Mouse (Mus musculus) T-cell, adult 2 months (primary cell): ENCODE measurements around the gene Mars2.

Experiments
- DNase-seq: peaks from one replicate; pipeline ENCODE4 v3.0.0; 2022; ENCODE audit warnings: low spot score

Mars2 gene

DNA sequence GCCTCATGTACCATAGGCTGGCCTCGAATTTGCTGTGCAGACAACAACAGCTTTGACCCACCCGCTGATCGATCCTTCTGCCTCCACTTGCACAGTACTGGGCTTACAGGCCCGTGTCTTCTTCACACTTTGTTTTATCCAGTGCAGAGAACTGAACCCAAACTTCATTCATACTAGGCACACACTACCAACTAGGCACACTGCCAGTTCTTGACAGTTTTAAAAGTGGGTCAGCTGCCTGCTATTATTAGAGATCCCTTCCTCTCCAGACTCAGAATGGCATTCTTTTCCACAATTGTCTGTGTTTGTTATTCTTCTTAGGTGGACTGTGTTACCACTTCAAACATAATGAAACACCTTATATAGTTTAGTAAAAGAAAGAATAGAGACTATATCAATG is 15.6 kb upstream of the Mars2 start:
- DNase-seq, result no peak

DNA sequence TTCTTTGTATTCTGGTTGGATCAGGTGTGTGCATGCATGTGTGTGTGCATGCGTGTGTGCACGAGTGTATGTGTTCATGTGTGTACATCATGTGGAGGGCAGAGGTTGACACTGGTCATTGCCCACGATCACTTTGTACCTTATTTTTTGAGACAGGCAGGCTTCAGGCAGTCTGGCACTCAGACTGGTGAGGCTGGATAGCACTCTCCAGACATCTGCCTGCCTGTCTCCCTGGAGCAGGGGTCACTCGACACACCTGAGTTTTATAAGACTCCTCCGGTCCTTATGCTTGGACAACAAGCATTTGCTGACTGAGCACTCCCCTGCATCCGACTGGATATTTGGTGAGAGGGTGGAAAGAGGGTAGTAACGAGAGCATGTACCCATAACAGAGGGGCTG is 14.0 kb upstream of the Mars2 start:
- DNase-seq, result no peak

DNA sequence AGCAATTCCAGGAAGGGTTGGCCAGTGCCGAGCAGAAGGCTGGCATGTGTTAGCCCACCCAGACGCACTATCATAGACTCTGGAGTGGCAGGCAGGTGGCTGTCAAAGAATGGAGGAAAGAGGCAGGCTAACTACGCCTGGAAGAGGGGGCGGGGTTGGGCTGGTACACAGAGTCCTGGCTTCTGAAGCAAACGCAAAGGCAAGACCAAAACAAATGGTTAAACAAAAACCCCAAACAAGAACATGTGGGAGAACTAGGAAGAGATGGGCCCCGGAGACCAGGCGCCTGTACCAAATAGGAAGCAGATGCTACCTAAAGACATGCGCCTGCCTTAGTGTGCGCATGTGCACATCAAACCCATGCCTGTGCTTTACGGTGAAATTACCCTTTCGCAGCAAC is 12.9 kb upstream of the Mars2 start:
- no peak for DNase-seq

DNA sequence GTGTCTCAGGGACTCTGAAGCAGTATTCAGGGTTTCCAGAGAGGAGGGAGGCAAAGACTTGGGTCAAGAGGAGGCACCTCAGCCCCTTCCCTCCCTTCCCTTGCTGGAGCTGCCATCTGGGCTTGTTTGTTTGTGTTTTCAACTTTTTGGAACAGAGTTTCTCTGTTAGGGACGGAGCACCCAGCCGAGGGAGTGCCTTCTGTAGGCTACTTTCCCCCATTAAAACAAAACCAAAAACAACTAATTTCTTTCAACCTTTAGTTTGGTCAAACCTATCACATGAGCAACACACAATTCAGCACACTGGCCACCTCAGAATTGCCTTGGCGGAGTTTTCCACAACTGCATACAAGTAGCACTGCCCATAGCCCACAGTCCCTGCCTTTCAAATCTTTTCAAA is 11.6 kb upstream of the Mars2 start:
- DNase-seq, result no peak

DNA sequence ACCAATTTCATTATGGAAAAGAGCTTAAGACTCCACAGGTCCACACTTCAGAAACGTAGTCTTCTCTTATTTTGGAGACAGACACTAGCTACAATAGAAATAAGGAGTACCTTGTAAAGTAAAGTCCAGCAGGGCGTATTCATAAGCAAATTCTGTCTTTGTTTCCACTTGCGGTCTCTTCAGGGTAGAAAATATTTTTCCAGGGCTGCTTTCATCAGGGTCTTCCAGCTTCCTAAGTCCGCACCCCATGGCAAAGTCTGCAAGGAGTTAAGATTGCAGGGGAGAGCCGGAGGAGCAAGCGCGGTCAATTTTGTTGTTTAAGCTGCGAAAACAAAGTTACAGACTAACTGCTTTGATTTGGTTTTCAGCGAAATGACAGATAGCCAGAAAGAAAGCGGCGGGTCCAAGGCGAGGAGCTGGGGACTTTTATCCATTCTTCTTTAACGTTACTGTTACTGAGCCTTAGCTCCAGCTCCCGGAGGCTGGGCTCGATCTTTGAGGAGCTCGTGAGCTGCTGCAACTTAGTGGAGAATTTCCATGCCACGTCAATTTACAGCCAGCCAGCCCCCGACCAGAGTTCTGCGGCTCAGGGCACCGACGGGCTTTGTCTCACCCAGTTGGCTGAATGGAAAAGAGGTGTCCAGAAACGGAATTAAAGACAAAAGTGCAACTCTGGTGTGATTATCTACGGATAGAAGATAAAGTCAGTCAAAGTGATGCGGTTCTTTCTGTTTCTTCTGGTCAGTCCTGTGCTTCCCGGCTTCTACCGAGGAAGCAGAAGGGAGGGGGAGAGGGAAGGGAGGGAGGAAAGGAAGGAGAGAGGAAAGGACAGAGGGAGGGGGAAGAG is 10.7 kb upstream of the Mars2 start, which contains the start of gene Rftn2:
Rftn2 (minus strand) TSS at position 772 of the 847 bp plus-strand sequence.
- DNase-seq, result no peak

DNA sequence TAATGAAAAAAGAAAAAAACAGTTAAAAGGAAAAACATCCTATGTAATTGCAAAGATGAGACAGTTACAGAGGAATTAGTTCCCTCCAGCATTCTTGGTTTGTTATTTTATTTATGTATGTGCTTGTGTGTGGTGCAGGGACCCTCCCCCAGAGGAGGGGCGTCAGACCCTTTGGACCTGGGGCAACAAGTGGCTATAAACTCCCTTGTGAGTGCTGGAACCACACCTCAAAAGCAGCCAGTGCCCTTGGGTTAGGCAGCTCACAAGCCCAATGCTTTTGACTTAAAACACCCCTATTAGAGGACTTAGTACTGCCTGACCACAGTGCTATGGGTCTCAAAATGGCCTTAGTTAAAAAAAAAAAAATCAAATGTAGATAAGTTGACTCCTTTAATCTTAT is 9.6 kb upstream of the Mars2 start:
- no peak for DNase-seq

DNA sequence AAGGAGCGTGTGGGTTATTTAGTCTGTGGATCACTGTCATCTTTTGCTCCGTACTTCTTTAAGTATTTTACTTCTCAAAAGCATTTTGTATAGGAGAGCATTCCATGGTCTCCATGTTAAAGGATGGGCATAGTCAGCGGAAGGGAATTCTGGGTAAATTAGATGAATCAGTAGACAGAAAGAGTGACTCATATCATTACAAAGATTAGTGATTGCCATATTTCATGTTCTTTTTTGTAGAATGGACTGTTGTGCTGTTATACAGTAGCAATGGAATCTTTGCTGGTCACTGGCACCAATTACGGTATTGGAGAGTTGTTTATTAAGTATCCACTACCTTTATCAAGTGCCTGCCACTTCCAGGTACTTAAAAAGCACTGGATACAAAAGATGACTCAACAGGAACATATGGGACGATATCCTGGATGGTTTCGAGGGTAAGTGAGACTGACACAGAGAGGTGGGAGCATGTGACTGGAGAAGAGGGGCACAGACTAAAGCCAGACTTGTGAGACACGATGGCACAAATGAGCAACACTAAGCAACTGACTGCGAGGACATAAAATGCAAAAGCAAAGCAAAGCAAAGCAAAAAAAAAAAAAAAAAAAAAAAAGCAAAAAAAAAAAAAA is 8.6 kb upstream of the Mars2 start:
- DNase-seq, result no peak

DNA sequence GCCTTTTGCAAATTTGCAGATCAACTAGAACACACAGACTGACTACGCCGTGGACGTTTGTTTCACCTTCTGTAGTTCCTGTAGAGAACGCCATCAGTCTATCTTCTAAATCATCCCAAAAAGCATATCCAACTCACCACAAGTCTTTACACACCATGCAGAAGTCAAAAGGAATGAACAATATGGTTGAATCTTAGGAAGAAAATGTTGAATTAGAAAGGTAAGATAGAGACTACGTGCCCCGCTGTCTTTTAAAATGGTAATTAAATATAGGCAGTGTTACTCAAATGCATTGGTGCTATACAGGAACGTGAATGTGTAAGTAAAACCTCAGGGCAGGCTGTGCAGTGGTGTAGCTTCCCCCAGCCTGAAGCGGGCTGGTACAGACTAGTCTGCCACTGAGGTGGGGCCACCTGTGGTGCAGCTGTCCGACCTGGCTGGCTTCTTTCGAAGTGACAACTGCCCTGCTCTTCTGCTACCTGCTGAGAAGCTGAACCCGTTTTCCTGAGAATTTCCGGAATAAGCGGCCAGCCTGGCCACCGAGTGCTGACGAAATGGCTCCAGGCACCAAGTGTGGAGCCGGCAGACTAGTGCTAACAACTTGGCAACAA is 2.0 kb upstream of the Mars2 start:
- no peak for DNase-seq

DNA sequence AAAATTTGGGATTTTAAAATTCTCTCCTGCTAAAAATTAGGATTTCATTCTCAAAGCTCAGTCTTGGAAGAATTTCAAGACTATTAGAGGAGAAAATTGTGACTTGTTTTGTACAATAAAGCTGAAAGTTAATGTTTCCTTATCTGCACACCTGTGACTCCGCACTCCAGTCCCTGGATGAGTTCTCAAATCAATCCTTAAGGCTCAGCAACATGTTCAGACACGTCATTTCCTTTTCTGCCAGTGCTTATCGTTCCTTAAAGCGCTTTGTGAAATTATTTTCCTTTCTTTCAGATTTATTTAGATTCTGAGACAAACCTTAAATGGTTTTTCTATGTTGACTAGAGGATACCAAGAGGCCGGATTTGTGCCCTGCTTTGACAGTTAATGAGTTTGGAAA is 490 bp upstream of the Mars2 start:
- no peak for DNase-seq

DNA sequence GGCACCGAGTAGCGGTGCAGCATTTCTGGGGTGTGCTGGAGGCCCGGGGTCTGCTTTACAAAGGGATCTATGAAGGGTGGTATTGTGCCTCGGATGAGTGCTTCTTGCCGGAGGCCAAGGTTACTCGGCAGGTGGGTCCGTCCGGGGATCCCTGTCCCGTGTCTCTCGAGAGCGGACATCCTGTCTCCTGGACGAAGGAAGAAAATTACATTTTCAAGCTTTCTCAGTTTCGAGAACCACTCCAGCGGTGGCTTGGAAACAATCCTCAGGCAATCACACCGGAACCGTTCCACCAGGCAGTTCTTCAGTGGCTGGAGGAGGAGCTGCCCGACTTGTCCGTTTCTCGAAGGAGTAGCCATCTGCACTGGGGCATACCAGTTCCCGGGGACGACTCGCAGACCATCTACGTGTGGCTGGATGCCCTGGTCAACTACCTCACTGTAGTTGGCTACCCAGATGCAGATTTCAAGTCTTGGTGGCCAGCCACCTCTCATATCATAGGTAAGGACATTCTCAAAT is 725 bp downstream of the Mars2 start:
- peak; percentile 7 for DNase-seq

DNA sequence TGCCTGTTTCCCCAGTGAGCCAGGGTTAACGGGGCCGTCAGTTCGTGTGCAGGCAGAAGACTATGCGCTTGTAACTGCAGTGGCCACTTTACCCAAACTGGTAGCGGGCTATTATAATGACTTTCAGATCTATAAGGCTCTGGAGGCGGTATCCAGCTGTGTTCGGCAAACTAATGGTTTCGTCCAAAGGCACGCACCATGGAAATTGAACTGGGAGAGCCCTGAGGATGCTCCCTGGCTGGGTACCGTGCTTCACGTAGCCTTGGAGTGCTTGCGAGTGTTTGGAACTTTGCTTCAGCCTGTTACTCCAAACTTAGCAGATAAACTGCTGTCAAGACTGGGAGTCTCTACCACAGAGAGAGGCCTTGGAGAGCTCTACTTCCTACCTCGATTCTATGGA is 1.5 kb downstream of the Mars2 start:
- no peak for DNase-seq

DNA sequence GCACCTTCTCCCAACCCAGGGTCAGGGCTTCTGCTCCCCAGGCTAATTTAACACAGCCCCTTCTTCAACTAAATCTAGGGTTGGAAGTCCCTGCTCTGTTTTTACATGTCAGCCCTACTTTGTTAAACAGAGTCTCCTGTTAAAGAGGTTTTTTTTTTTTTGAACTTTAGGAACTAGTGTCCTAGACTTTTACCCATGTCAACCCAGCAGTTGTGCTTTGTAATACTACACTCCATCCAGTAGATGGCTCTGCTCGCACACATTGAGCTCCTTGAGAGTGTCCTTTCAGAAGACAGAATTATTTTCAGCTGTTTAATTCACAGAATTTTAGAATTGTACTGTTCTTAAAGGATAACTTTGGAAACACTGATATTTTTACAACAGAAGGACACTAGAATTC is 2.3 kb downstream of the Mars2 start:
- DNase-seq, result peak; percentile 55

DNA sequence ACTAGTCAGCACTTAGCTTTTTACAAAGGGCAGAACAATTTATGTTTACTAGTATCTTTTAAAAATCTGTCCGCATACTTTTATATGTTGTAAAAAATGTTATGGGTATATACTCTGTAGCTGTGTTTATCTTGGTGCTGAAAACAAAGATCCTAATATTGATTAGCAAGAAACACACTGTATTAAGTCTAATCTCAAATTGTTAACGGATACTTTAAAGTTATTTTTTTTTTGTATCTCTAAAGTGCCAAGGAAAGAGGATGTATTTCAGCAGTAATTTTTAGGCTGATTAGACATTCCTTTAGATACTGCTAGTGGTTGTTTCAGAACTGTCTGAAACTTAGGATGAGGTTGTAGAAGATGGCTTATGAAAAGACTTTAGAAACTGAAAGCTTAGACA is 9.4 kb downstream of the Mars2 start:
- DNase-seq, result no peak

DNA sequence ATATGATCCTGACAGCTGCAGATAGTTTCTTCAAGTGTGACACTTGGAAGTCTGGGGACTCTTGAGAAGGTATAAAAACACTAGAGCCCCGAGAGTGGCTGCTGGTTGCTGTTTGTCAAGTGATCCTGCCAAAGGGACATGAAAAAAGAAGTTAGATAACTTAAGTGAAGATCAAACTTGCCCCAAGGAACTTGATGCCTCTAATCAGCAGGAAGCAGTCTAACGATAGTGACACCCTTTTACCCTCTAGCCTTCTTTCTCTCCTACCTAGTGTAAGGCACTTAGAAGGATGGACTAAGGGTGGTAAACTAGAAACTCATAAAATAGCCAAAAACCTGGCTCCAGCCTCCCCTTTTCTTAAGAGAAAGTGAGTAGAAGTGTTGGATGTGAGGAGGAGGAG is 27.4 kb downstream of the Mars2 start:
- no peak for DNase-seq

DNA sequence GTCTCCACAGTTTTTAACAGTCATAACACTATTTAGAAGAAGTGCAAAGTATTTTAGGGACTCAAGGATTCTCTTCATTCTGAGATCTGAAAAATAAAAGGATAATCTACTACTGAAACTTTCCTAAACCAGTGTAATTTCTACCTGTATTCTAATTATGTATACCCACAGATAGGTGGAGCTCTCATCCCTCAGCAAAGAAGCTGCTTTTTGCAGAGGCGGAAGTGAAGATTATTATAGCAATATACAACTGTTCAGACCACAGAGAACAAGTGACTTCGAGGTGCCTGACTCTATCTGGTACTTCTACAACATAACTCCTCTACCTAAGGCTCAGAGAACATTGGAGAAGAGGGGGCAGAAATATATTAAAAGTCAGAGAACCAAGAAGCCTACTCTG is 28.5 kb downstream of the Mars2 start:
- DNase-seq, result no peak

DNA sequence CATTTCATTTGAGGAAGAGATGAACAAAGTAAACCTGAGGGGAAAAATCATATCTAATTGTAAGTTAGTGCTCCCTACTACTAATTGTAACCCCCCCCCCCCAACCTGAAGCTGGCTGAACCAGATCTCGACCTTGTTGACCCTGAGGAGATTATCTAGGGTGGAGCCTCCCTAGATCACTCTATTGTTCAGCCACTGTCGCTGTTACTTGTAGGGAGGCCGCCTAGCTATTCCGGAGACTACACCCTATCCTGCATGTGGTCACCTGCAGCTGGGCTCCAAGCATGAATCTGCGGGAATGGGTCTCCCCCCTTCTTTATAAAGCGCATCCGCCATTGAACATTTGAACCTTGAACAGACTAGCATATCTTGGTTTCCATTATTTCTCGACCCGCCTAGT is 42.1 kb downstream of the Mars2 start:
- DNase-seq, result no peak
